Mouse (Mus musculus) ovary, postnatal 14 days (tissue): ENCODE data around the gene Cend1.
A peak's percentile ranks its signal among the peaks of the same experiment; 100 is the strongest.
"Not testable (repeated sequence)": the region's sequence is repeated elsewhere in the genome, so short reads cannot be mapped to it uniquely, and the experiment has no call there.

Source experiments
- DNase-seq: peaks from one replicate; pipeline ENCODE4 v3.0.0; 2022; ENCODE audit warnings: low spot score

The Cend1 gene

DNA sequence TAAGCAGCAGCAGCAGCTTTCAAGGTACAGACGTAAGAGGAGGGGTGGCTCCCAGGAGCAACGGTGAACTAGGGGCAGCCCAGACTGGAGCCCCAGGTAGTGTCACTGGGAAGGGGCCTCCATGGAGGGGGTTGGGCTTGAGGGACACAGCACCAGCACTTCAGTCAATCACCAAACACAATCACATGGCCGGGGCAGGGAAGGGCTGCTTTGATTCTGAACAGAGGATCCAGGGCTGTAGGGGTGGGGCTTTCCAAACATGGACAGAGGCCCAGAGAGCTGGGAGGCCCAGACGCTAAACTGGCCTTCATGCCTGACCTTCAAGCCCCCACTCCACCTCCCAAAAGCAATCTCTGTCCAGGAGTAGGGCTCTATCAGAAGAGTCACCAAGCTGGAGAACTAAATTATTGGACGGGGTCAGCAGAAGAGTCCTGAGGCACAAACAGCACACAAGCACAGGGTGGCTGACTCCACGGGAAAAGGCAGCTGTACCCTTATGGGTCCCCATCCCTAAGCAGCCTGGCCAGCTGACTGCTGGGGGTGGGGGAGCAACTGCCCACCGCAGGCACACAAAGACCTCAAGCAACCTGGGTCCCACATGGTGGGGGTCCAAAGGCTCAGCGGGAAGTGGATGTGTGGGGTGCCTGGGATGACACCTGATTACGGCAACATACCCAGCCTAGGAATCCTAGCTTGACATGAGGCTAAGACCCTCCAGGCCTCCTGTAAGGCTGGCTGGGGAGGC is 721 bp upstream of the Cend1 start:
- DNase-seq = no peak

DNA sequence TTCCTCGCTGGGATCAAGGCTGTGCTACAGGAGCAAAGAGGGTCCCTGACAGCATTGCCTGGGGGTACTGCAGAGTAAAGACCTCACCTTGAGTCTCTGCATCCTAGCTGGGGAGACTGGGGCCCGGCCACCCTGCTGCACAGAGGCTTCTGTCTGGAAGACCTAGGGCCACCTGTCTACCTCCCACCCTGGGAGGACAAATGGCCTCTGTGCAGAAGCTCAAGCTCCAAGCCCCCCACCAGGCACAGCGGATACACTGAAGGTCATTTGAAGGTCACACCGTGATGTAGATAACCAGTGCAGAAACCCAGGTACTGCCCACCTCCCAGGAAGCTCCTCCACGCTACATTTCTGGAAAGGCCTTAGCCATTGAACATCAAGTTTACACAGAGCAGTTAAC is 590 bp downstream of the Cend1 start:
- DNase-seq = no peak

DNA sequence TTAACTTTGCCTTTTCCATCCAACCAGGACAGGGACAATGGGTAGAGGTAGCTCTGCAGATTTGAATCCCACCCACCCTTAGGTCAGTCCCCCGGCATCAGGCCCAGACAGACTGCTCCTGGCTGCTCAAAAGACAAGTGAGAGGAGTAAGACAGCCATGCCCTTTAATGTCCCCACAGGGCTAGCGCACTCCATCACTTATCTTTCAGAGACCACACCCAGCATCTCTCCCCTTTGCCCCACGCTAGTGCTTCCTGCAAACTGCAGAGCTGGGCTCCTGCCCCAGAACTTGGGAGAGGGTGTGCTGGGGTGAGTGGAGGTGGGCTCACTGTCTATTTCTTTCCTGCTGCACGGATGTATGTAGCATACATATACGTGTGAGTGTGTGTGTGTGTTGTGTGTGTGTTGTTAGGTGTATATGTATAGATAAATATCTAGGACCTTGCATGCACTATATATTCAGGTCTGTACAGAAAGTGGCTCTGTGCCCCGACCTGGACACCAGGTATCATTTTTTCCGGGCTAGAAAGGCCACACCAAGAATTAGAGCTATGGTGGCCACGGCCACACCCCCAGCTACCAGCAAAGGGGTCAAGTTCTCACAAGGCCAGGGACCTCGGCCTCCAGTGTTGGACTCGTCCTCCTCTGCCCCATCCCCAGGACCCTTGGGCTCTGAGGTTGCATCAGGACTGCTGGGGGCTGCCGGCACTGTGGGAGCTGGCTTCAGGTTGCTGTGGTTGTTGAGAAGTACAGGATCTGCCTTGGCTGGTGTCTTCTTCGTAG is 2.2 kb downstream of the Cend1 start:
- no peak for DNase-seq

GRCm38 (mm10) chr7:141423811-141424210 is 5.5 kb downstream of the Cend1 start:
- DNase-seq = no peak

DNA sequence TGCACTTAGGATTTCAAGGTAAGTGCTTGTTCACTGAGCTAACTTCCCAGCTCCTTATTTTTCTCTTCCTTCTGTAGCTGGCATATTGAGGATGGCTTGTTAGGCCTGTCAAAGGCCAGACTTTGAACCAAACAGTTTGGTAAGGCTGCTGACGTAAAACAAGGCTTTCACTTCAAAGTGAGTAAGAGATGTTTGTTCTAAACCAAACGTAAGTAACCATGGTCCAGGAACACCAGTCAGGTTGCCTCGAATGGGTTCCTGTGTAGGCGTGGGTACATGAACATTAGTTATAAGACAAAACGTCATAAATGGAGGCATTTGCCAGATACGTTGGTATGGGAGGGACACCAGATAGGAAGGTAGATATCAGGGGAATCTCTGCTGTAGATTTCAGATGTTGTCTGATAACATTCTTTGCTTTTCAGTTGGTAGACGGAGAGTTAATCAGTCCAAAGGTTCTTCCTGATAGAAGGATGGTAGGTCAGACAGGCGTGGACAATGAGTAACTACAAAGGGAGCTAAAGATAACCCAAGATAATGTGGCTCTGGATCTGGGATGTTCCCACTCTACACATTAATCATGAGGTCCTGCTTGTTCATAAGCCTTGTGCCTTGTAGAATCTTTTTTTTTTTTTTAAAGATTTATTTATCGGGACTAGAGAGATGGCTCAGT is 9.1 kb downstream of the Cend1 start:
- DNase-seq = no peak

DNA sequence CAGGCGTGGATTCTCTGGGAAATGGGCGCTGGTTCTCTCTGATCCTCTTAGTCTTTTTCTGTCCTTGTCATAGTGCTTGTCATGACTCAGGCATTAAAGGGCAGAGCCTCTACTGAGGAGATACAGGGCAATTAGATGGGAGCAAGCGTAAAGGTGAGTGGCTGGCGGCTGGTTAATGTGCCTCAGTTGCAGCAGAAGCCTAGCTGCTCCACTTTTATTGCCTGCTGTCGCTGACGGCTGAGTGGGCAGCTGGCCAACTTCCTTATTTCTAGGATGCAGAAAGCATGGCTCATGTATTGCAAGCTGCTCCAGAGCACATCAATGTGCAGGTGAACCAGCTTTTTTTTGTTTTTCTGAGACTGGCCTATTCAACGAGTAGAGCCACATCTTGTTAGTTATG is 10.3 kb downstream of the Cend1 start:
- no peak for DNase-seq

DNA sequence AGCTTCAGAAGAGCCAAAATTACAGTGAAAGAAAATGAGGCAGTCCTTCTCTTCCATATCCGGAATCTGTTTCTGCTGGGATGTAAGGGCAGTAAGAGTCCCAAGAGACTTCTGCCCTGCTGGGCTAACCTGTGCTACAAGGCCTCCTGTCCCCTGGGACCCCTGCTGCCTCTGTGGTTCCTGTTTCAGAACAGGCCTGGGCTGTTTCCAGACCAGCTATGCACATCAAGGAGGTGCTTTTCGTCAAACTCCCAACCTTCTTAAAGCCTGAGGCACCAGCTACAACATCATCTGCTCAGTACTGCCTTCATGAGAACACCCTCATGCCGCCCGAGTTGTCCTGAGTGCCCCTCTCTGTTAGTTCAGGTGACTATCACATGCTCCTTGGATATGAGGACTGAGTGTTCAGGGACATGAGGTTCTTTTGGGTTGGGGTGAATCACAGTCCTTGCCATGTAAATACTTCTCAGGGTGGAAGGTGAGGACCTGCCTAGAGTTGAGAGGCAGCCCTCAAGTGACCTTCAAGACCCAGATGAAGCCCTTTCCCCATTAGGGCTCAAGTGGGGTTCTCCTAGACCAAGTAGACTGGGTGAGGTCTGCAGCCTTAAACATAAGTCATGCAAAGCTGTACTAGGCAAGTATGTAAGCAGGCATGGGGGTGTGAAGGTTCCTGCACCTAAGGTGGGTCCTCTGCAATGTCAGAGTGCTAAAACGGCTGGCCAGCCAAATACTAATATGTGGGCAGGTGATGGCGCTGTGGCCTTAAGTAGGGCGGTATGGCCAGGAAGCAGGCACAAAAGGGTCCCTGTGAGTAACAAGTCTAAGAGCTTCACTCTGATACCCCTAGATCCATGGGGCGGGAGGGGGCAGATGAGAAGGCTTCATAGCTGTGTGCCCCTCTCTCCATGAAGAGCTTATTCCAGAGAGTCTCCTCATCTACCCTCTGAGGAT is 11.3 kb downstream of the Cend1 start:
- no peak for DNase-seq

DNA sequence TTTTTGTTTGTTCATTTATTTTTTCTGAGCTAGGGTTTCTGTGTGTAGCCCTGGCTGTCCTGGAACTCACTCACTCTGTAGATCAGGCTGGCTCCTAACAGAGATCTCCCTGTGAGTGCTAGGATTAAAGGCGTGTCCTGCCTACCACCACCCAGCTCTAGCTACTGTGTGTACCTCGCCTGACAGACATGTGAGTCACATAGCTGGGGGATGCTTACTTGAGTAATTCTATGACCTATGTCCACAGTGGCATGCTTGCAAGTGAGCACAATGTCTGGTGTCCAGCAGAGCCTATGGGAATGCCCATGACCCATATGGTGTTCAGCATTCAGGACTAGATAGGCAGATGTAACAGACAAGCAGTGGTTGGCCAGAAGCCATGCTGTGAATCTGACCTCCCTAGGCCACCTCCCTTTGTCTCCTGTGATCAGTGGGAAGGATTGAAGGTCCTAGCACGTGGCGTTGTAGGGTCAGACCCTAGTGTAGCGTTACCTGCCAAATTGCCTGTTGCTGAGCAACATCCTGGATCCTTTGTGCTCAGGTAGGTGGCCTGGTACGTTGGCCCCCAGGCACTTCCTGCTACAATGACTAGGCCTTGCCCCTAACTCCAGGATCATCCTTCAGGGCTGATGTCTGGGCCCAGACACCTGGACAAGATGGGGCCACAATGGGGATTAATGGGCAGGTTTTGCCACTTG is 13.0 kb downstream of the Cend1 start:
- DNase-seq = no peak

GRCm38 (mm10) chr7:141413809-141414584 is 15.3 kb downstream of the Cend1 start, which contains the start of gene Gatd1:
Gene Gatd1 (minus strand): TSS chr7:141414136.
- DNase-seq = peak; percentile 99

DNA sequence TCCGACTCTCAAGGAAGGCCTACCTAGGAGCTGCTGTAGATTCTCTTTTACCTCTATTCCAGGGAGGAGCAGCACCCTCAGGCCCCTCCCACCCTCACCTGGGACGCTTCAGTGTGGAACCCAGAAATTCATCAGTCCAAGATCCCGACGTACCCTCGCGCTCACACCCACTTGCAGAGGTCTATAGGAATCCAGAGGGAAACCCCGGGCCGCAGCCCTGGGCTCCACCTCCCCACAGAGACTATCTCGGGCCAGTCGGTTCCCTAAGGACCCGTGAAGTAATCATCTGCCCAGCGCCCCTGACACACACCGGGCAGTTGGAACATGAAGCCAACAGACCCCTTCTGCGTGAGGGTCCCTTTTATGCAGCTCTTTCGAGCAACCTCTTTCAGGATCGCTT is 16.0 kb downstream of the Cend1 start:
- DNase-seq = no peak

- no peak for DNase-seq
Observed at GRCm38 (mm10) chr7:141411667-141412066, 17.6 kb downstream of the Cend1 start.

DNA sequence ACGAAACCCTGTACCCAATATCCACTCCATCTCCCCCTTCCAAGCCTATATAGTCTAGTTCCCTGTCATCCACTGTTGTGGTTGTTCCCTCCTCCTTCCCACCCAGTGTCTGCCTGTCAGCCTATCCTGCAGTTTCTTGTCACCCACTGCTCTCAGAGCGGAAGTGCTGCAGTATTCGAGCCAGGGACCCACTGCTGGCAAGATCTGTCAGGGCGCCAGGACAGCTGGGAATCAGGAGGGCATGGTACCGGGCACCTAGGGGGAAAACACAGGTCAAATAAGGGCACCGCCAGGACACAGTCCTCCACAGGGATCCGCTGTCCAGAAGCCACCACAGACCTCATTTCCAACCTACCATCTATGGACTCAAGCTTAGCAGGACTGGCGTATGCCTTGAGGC is 18.7 kb downstream of the Cend1 start:
- no peak for DNase-seq

DNA sequence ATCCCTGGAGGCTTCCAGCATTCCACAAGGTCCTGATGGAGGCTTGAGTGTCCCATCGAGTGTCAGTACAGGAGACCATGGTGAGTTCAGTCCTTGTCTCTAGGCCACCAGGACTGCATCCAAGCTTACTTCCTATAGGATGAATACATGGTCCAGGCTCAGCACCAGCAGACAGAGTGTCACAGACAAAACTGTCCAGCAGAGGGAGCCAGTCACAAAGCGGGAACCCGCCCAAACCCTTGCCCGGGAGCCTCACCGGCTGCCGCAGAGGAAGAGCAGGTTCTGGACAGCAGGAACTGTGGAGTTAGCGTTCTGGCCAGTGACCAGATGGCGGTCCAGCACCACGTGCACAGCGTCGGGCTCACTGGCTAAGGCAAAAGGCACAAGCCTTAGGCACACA is 20.5 kb downstream of the Cend1 start:
- peak; percentile 88 for DNase-seq

GRCm38 (mm10) chr7:141407670-141408069 is 21.6 kb downstream of the Cend1 start:
- DNase-seq = not testable (repeated sequence)

DNA sequence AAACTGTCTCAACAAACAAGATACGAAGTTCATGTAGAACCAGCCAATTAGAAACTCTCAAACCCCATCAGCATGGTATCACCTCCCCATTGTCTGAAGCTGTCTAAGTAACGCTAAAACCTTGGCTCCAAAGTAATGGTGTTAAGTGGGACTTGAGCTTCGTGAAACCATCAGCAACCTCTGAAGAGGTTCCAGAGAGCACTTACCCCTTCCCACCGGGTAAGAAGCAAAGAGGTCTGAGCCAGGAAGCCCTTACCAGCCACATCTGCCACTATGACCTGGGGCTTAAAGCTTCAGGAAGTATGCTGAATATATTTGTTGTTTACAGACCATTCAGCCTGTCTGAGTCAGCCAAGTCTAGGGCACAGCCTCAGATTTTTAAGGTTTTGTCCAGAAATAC is 23.8 kb downstream of the Cend1 start:
- DNase-seq = no peak

DNA sequence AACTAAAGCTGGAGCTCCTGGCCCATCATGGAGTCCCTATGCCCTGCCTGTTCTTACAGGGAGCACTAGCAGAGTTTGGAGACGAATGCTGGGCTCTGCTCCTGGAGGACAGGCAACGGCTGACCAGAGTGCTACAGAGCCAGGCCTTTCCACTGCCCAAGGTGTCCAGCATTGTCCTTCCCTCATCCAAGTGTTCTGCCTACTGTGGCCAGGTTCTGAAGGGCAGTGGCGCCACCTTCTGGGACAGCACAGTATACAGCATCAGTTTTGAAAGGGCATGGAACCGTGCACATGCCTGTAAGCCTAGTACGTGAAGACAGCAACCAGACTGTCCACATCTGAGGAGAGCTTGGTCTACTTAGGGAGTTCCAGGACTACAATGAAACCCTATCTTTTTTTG is 26.0 kb downstream of the Cend1 start:
- no peak for DNase-seq

DNA sequence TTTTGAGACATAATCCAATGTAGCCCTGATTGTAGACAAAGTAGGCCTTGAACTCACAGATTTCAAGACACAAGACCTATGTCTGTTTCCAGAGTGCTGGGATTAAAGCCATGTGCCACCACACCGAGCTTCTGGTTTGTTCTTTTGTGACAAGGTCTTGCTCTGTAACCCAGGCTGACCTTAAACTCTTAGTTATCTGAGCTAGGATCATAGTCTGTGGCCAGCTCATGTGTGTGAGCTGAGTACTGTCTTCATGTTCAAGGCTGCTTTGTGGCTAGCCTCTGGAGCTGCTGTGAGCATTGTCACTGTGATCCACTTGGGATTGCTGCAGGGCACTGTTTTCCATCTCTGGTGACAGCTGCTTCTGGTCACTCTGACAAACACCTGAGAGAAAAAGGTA is 33.9 kb downstream of the Cend1 start:
- no peak for DNase-seq

GRCm38 (mm10) chr7:141394771-141395170 is 34.5 kb downstream of the Cend1 start:
- DNase-seq = peak; percentile 54

- no peak for DNase-seq
Observed at GRCm38 (mm10) chr7:141394158-141394557, 35.1 kb downstream of the Cend1 start.

DNA sequence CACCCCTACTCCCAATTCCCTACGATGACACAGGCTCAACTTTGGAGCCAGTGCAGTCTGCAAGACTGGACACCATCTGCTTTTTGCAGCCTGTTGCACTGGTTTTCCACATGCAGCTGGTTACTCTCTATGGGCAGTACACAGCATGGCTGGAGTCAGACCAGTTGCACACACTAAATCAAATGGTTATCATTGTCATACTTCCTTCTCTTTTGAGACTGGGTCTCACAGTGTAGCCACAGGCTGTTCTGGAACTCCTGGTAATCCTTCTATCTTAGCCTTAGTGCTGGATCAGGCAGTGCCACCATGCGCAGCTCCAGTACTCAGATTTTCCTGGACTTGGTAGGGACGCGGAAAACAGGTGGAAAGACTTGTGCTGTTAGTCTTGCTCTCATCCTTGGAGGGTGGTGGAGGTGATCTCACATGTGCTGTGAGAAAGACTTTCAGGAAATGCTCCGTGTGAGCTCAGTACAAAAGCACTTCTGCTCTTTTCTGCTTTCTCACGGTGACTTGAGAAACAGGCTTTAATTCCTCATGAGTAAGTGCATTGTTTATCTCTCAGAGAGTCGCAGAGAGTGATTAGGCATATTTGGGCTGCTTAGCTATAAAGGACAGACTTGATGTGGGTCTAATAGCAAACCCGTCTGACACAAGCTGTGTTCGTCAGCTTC is 36.6 kb downstream of the Cend1 start:
- no peak for DNase-seq
